Mouse (Mus musculus) megakaryocyte, embryonic 14.5 days (primary cell): ENCODE data around the gene Sema6b.

ENCODE experiments used
- FLI1 ChIP-seq: IDR thresholded peaks from 2 replicates; pipeline ENCODE4 v1.6.1; 2012; ENCODE audit warnings: low read length, inconsistent platforms, mixed read lengths
- GATA1 ChIP-seq: IDR thresholded peaks from 3 replicates; pipeline ENCODE4 v1.6.1; 2012; ENCODE audit warnings: mixed read lengths, low read length, inconsistent platforms, borderline replicate concordance

GRCm38 (mm10) chr17:56080781-56081585, 59.2 kb downstream of the Sema6b start:
- no peak for TF ChIP-seq GATA1
- no peak for TF ChIP-seq FLI1
